Mouse (Mus musculus) kidney, adult 18-20 months (tissue): ENCODE results near the gene Olfr980.
"Not testable (repeated sequence)": the region's sequence is repeated elsewhere in the genome, so short reads cannot be mapped to it uniquely, and the experiment has no call there.

Experiments
- DNase-seq: peaks from one replicate; pipeline ENCODE4 v3.0.0; 2021

Gene Olfr980

DNA sequence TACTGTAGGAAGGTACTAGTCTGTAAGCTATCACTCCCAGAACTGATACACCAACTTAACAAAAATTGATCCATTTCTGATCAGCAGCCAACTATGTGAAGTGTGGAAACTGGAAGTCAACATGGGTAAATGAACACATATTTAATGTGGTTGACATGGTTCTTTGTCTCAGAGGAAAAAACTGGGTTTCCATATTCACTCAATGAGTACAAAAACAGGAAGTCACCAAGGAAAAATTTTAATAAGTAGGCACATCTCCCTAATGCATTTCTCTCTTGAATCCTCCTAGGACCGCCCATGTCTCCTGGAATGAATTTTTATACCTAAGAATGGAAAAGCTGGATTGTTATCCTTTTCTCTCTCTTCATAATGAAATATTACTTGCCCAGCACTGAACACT is at the start of gene Olfr980:
Olfr980 (minus strand) TSS at position 101 of the 400 bp plus-strand sequence.
- DNase-seq, result no peak

DNA sequence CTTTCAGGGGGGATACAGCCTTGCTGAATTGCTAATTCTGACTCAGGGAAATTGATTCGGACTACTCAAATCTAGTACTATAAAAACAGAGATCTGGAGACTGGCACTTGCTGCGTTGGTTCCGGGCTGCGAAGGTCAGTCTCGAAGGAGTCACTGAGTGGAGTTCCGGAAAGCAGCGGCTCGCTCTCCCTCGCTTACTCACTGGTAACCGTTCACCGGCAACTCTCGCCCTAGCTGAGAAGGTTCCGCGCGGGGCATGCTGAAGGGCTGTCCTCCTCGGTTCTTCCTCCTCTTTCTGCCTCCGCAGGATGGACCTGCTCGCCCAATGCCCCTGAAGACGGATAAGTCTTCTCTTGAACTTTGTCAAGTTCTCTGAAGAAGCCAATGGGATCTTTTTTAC is 40.8 kb upstream of the Olfr980 start:
- no peak for DNase-seq

DNA sequence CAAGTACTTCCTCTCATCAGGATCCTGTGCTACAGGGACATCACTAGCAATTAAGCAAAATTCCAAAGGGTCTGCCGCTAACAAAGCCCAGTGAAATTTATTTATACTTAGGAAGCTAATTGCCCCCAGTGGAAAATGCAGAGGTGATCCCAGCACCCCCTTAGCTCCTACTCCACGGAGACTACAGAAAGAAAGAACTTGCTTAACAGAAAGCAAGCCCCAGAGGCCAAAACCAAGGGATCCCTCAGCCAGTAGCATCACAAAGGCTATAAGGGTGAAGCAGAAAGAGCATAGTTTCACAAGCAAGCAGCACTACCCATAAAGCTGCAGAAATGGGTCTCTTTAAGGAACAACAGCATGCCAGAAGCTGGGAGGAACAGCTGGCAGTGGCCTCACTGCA is 11.8 kb upstream of the Olfr980 start, which contains the start of gene Olfr981:
Olfr981 (plus strand) TSS at position 301 of the 400 bp plus-strand sequence.
- DNase-seq, result no peak

DNA sequence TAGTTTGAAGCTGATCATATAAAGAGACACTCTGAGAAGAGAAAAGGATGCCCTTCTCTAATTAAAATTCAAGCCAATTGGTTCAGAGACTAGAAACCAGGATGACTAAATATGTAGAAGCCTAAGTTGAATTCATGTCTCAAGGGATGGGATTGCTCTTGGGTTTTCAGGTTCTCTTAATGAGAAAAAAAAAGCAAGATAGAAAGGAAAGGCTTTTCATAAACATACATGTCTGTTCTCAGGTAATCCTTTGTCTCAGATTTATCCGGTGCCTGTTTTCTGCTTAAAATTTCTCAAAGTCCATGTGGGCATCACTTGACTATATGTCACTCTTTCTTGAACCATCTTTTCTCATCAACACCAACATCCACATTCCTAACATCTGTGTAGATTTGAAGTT is 6.0 kb downstream of the Olfr980 start, which contains the start of gene Olfr979:
Olfr979 (minus strand) TSS at position 101 of the 400 bp plus-strand sequence.
- DNase-seq, result no peak

DNA sequence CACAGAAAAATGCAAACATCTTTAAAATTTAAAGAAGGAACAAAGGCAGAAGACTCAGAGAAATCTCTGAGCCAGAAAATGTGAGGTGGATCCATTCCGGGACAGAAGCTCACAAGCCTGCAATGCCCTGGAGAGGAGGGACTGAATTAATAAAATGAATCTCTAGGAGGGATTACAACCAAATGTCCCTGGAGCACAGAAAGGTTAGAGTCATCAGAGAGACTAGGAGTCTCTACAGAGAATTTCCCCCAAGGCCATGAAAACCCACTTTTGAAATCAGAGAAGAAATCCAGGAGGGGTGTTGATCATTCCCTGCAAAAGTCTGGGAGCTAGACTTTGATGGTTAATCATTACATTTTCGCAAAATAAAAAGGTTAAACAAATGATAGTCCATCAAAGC is 17.6 kb downstream of the Olfr980 start, which contains the start of gene Olfr978:
Olfr978 (plus strand) TSS at position 301 of the 400 bp plus-strand sequence.
- DNase-seq, result no peak

DNA sequence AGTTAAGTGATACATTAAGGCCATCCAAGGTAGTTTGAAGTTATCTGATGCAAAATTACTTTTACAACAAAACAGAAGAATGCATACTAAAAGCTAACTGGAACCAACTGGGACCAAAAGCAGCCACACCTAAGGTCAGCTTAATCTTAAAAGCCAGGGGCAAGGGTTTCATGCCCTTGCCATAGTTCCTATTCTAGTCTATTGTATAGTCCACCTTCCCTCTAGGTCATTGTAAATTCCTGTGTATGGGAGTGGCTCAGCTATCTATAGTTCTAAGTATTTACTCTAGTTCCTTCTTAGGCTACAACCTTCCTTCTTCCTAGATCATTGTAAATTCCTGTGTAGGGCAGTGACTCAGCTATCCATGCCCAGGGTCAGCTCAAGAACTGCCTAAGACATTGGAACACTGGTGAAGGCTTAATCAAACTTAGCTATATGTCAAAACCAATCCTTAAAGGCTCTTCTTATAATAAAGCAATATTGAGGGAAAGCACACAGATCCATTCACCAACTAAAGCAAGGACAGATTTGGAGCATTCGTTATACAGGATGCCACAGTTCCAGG is 32.7 kb downstream of the Olfr980 start:
- not testable (repeated sequence) for DNase-seq

DNA sequence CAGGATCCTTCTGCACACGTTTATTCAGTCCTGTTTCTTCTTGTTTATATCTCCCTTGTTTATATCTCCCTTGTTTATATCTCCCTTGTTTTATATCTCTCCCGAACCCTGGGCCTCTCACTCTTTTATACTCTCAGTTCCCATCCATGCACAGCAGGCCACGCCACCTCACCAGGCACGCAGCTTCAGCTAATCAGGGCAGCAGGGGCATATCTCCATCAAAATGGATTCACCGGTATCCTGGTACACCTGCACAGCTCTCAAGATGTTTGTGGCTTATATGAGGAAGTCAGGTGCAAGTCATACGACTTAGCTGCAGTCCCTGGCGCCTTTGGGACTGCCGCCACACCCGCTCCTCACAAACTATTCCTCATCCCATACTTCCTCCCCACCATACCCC is 48.3 kb downstream of the Olfr980 start, which contains the start of gene Olfr976:
Olfr976 (minus strand) TSS at position 101 of the 400 bp plus-strand sequence.
- DNase-seq, result not testable (repeated sequence)
